Mouse (Mus musculus) CH12.LX (cell line): ENCODE measurements at regions not wholly inside any gene's neighbourhood (a gene's known extent, or its start where the extent isn't known, plus 50 kb on each side); places are given as distances from the start of the nearest gene placed in this dataset.

Source experiments
- BHLHE40 ChIP-seq: IDR thresholded peaks from 2 replicates; pipeline ENCODE4 v1.6.1; 2011; ENCODE audit warnings: mild to moderate bottlenecking, low read depth, low read length, improper control_type of control experiment
- CHD2 ChIP-seq: IDR thresholded peaks from 2 replicates; pipeline ENCODE4 v1.6.1; 2011; ENCODE audit warnings: low read length, improper control_type of control experiment
- CTCF ChIP-seq, 2 experiments: IDR thresholded peaks in 1 of 2; conservative IDR thresholded peaks in 1 of 2; 2 replicates each; pipeline ENCODE4 v1.5.1; 2011 to 2012; ENCODE audit warnings: low read depth in 2 of 2, low read length in 2 of 2, improper control_type of control experiment in 1 of 2, inconsistent platforms in 1 of 2, mild to moderate bottlenecking in 1 of 2, moderate library complexity in 1 of 2
- E2F4 ChIP-seq: IDR thresholded peaks from 2 replicates; pipeline ENCODE4 v1.6.1; 2011; ENCODE audit warnings: low read depth, low read length, improper control_type of control experiment; ENCODE audit not compliant: insufficient replicate concordance
- EP300 ChIP-seq: IDR thresholded peaks from 2 replicates; pipeline ENCODE4 v1.6.1; 2011; ENCODE audit warnings: low read length, improper control_type of control experiment
- JUND ChIP-seq: conservative IDR thresholded peaks from 2 replicates; pipeline ENCODE4 v1.6.1; 2011; ENCODE audit warnings: low read depth, low read length, improper control_type of control experiment
- KAT2A ChIP-seq: IDR thresholded peaks from 2 replicates; pipeline ENCODE4 v1.6.1; 2012; ENCODE audit warnings: low read length, improper control_type of control experiment, inconsistent platforms; ENCODE audit not compliant: insufficient replicate concordance
- MAX ChIP-seq: IDR thresholded peaks from 2 replicates; pipeline ENCODE4 v1.6.1; 2011; ENCODE audit warnings: low read length, improper control_type of control experiment
- MYC ChIP-seq: IDR thresholded peaks from 2 replicates; pipeline ENCODE4 v1.6.1; 2011; ENCODE audit warnings: low read depth, mild to moderate bottlenecking, improper control_type of control experiment, low read length
- POLR2A ChIP-seq: IDR thresholded peaks from 2 replicates; pipeline ENCODE4 v1.6.1; 2011; ENCODE audit warnings: low read depth, mild to moderate bottlenecking, improper control_type of control experiment, low read length
- RAD21 ChIP-seq: IDR thresholded peaks from 2 replicates; pipeline ENCODE4 v1.6.1; 2011; ENCODE audit warnings: low read depth, mild to moderate bottlenecking, low read length, improper control_type of control experiment, moderate library complexity
- SIN3A ChIP-seq: IDR thresholded peaks from 2 replicates; pipeline ENCODE4 v1.6.1; 2012; ENCODE audit warnings: low read length, improper control_type of control experiment, inconsistent platforms
- USF2 ChIP-seq: conservative IDR thresholded peaks from 2 replicates; pipeline ENCODE4 v1.6.1; 2011; ENCODE audit warnings: low read depth, low read length, improper control_type of control experiment

DNA sequence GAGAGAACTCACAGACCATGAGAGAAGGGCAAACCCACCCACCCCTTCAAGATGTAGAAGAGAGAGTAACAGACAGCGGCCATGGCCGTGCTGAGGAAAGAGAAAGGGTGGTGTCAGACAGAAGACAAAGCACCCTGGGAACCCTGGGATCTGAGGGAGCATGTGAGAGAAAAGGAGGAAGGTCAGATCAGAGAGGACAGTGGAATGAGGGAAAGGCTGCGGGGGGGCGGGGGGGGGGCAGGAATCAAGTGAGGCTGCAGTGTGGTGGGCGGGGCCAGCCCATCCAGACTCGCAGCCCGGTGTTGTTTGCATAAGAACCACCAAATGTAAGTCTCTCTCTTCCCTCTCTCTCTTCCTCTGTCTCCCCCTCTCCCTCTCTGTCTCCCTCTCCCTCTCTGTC, 367.4 kb downstream of the Lmx1a start:
- TF ChIP-seq EP300: no peak
- no peak for TF ChIP-seq MYC
- TF ChIP-seq MAX: no peak
- TF ChIP-seq RAD21: no peak
- no peak for TF ChIP-seq KAT2A
- no peak for TF ChIP-seq POLR2A
- no peak for TF ChIP-seq SIN3A
- TF ChIP-seq CTCF (conservative IDR thresholded peaks at IDR 0.05 in 1 of 2, IDR thresholded peaks at IDR 0.05 in 1 of 2; ENCODE audit: low read depth in 2 of 2, low read length in 2 of 2): no peak
- TF ChIP-seq BHLHE40: no peak
- TF ChIP-seq E2F4: no peak
- TF ChIP-seq JUND: no peak
- no peak for TF ChIP-seq USF2
- no peak for TF ChIP-seq CHD2
